Mouse (Mus musculus) lung, postnatal 4 days (tissue): ENCODE data around the gene Klhdc7b.
A peak's percentile ranks its signal among the peaks of the same experiment; 100 is the strongest.

Experiments
- DNase-seq, 2 experiments: peaks; one replicate each; pipeline ENCODE4 v3.0.0; 2021

The Klhdc7b gene

DNA sequence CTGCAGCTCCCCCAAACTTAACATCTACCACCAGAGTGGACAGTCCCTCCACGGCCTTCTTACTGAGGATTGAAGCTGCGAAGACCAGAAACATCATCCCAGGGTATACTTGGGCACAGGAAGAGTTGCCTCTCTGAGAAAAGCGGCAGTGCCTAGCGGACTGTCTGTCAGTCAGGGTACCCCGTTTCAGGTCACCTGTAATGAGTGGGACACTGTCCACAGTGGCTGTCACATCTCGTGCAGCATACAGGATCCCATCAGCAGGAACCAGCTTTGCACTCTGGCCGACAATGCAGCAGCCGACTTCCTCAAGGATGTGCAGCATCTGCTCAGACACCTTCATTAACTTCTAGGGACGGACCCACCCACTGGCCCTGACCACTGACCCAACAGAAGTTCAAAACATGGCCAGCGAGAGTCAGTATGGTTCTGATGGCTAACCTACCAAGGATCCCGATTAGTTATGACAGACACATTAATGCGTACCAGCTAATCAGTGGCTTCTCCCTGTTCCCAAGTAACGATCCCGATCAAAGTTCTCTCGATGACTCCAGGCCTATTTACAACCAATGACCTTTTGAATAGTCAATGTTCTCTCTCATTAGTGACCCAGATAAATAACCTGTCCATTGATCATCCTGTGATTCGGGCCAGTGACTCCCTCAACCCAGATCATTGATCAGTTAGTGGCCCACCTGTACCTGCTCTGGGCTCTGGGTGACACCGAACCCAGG is 9.7 kb upstream of the Klhdc7b start:
- no peak for DNase-seq

DNA sequence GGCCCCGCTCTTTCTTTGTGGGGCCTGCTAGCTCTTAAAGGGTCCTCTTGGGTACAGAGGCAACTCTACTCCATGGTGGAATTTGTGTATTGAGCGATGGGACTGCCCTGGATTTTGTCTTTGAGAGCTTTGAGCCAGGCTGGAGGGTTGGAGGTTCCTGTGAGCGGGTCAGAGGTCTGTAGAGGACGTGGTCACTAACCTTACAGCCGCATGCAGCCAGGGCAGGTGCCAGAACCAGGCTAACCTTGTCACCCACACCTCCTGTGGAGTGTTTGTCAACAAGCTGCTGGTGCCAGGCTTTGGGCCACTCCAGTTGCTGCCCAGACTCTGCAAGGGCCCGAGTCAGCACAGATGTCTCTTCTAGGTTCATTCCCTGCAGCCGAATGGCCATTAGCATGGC is 8.7 kb upstream of the Klhdc7b start:
- no peak for DNase-seq

DNA sequence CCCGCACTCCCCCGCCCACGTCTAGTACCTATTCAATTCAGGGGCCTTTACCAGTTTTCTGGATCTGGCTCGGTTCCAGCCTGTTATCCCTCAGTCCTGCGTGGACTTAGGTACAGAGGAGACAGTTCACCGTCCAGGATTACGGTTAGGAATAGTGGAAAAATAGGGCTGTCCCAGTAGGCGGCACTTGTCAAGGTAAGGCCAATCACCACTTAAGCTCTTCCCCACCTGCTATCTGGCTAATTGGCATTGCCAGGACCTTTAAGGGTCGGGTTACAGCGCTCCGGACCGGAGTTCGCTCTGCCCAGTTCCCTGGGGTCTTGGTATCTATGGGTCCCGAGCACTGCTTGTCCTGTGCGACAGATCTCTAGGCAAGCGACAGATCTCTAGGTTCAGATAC is 7.8 kb upstream of the Klhdc7b start, which contains the start of gene Tymp:
Tymp (minus strand) TSS at position 83 of the 400 bp plus-strand sequence.
- DNase-seq = no peak

DNA sequence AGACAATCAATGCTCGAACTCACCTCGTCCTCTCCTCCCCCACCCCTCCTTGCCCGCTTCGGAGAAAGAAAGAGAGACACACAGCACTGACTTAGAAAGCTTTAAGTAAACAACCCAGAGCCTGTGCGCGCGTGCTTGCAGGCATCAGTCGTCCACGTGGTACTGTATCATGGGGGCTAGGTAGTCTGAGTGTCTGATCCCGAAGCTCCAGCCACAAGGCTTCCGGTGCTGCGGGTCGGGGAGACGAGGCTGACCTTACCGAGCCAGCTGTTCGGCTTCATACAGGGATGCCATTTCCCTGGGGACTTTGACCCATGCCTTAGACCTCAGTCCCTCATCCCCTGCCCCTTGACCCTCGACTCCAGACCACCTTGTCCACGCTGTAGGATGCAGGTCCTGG is 7.4 kb upstream of the Klhdc7b start:
- DNase-seq = no peak

DNA sequence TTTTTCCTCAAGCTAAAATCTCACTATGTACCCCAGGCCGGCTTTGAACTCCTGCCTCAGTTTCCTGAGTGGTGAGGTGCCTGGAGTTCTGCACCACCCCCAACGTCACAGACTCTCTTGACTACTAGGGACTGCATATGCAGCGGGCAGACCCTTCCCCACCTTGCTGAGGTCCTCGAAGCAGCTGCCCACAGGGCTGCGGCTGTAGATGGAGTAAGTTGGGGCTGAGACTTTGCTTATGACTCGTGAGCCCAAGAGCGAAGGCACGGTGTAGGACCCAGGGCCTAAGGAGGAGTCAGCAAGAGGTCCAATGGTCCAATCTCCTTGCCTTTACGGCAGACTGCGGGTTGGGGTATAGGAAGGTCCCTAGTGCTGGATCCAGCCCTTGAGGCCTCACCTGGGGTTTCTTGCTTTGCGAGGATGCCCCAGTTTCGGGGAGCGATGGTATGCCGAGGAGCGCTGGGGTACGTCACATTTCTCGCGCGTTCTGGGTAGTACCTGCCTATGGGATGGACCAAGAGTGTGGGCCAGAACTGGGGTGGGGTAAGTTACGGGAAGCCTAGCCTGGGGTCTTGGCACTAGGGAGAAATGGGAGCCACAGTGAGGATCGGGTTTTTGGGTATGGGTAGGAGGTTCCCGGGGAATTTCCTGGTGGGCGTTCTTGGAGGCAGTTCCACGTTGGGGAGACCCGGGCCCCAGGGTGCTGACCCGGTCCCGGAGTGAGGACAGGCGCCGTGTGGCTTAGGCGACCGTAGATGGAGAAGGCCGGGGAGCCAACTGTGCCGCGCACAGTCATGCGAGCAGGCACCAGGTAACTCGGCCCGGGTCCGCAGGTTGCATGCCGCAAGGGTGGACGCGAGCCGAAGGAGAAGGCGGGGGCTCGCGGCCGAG is 6.5 kb upstream of the Klhdc7b start:
- DNase-seq = no peak

DNA sequence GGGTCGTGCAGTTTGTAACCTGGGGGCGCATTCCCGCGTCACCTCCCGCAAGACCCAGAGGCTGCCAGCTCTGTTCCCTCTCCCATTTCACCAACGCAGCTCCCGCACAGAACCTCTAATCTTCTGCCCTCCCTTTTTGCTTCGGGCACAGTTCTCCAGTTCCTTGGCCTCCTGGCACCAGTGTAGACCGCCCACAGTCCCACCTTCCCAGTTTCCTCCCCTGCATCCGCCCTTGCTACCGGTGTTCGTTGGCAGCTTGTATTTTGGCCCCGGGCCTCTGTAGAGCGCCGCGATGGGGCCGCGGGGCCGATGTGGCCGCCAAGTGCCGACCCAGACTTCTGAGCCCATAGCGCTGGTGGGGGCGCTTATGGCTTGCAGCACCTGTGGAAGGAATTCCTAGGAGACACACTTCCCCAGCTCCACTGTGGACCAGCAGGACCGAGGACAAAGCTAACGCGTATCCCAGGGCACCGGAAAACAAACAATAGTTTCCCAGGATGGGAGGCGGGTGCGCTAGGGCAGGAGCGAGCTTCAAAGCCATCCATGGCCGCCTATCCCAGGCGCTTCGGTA is 5.8 kb upstream of the Klhdc7b start, which contains the start of gene Odf3b:
Odf3b (minus strand) TSS at position 452 of the 571 bp plus-strand sequence.
- DNase-seq = peak; percentile 45 to 52

DNA sequence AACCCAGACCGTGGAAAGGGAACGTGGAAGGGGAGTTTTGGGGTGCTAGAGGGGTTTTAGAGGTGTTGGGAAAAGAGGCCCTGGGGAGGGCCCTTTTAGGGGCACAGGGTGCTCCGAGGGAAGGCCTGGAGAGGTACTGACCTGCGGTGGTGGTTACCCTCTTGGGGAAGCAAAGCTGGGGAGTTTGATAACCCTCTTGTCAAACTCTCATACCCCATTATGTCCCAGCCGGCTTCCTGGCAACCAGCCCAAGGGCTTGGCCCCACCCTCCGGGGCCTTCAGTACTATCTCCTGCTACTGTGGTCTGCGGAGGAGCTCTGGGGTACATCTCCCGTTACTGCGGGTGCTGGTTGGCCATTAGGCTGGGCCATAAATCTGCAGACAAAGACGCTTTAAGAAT is 5.3 kb upstream of the Klhdc7b start:
- peak in 1 of 2 experiments; percentile 35 for DNase-seq

DNA sequence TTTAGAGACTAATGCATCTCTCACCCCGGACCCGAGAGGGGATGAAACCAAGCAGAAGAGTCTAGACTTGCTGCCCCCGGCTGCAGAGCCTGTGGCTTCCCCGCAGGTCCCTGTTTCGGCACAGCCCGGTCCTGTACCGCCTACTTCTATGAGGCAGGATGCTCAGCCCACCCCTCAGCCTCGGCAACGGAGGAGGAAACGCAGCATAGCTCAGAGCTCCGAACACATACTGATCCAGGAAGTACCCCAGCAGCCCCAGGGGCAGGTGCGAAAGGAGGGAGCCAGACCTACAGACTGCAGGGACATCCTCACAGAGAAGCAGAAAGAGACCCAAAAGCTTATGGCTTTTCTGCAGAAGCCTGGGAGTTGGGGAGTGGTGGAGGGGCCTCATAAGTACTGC is 2.4 kb downstream of the Klhdc7b start:
- DNase-seq = no peak

DNA sequence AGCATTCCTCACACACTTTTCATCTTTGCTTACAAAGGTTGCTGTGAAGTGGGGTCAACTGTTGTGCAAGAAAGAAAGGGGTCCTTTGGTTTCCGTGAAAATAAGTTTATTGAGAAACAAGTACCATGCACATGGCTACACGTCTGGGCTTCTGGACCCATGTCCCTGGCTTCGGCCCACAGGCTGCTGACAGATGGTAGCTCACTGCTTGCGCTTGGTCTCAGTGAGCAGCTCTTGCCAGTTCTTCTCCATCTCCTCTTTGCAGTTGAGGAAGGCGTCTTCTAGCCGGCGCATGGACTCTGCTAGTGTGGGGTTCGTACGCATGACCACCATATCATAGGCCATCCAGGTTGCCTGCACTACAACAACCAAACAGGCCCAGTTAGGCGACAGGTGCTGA is 5.4 kb downstream of the Klhdc7b start:
- no peak for DNase-seq

DNA sequence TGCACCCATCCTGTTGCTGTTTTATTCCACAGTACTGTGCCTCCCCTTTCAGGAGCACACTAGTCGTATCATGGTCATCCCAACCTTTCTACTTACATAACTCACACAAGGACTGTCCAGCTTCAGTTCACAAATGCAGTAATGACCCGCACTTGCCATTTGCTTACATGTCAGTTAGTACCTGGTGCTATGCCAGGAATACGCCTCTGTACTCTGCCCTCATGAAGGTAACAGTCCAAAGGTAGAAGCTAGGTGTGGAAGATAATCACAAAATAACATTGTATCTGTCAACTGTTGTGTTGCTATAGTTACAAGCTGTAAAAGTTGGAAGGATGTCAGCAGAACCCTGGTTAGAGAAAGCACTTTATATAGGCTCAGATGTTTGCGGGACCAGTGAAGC is 12.2 kb downstream of the Klhdc7b start:
- no peak for DNase-seq

DNA sequence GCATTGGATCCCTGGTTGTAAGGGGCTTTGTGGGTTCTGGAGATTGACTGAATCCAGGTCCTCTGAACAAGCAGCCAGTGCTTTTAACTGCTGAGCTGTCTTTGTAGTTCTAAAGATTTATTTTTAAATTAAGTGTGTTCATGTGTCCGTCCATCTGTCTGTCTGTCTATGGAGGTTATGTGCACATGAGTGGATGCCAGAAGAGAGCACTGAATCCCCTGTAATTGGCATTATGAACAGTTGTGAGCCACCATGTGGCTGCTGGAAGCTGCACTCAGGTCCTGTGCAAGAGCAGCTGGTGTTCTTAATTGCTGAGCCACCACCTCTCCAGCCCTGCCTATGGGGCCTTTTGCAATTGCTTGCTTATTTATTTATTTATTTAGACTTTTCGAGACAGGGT is 13.4 kb downstream of the Klhdc7b start:
- no peak for DNase-seq

DNA sequence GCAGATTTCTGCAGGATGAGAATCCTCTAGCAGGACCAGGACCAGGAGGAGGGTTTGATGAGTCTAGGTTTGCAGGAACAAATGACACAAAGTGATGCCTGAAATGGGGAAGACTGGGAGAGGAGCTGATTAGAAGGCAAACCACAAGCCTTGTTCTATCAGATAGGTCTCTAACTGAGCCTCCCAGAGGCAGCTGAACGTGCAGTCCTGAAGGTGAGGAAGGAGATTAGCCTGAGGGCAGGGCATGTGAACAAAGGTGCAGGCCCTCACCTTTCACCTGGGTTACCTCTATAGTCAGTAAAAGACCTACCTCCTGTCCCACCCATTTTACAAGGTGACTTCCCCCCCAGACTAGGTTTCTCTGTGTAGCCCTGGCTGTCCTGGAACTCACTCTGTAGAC is 15.0 kb downstream of the Klhdc7b start:
- no peak for DNase-seq

DNA sequence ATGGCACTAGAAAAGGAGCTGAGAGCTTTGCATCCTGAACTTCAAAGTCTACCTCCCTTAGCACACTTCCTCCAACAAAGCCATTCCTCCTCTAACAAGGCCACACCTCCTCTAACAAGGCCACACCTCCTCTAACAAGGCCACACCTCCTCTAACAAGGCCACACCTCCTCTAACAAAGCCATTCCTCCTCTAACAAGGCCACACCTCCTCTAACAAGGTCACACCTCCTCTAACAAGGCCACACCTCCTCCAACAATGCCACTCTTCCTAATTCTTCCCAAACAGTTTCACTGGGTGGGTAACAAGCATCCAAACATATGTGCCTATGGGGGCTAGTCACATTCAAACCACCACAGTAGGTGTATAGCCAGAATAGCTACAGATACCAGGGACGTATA is 17.8 kb downstream of the Klhdc7b start:
- DNase-seq = no peak

DNA sequence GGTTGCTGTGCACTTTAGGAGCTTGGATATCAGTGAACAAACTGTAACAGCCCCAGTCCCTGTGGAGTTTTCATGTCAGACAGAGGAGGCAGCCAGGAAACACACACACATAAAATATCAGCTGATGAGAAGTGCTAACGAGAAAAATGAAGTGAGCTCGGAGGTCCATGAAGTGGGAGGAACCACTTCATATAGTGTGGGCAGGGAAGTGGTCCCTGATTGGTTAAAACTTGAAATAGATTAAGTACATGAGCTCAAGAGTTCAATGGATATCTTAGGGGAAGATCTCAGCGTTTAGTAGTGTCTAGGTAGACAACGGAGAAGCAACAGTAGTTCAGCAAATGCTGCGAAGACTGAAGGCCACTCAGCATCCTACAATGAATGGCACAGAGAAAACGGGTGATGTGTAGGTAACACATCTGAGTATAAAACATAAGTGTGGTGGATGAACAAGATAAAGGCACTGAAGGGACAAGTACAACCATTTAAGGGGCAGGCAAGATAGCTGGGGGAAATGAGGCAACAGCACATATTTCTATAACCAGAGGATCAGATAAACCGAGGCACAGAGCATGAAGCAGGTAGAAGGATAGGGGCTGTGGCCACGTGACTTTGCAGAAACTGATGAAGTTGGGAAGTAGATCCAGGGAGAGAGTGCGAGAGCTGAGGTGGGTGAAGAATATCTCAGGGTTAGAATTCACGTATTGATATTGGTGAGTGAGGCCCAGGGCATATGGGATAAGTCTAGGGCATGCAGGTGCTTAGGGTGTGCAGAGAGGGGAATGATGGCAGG is 20.3 kb downstream of the Klhdc7b start:
- DNase-seq = no peak

DNA sequence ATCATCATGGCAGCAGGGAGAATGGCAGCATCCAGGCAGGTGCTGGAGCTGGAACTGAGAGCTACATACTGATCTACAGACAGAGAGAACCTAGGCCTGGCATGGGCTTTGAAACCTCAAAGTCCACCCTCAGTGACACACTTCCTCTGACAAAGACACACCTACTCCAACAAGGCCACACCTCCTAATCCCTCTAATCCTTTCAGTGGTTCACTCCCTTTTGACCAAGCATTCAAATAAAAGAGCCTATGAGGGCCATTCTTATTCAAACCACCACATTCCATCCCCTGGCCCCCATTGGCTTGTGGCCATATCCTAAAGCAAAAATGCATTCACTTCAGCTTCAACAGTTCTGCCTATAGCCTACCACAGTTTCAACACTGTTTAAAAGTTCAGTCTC is 22.0 kb downstream of the Klhdc7b start:
- DNase-seq = no peak

DNA sequence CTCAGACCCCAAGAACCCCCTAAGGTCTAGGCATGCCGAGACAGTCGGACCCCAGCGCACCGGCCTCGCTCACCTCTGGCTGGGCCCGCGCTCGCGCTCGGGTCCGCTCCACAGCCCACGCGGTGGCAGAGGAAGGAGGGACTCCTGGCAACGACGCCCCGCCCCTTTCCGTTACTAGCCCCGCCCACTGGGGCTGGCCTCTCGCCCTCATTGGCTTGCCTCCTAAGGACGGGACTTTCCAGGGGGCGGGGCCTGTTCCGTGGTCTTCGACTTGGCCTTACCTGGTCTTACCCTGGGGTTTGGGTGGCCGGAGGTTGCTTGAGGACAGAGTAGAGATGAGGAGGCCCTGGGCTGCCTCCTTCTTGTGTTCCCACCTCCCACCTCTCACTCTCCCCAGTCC is 25.4 kb downstream of the Klhdc7b start, which contains the start of gene Syce3:
Syce3 (minus strand) TSS at position 386 of the 400 bp plus-strand sequence.
- no peak for DNase-seq

DNA sequence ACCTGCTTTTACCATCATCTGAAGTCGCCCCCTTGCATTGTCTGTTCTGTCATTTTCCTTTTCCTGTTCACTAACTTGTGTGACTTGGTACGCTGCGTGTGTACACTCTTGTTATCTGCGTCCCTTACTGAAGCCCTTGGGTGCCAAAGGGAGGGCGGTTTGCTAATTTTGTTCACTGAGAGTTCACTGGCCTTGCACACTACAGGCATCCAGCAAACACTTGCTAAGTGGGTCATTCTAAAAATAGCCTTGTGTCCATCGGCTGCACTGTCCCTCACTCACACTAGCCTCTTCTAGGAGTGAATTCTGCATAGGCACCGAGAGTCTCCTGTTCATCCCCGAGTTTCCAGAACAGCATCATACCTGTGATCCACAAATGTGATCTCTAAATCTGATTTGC is 30.6 kb downstream of the Klhdc7b start:
- no peak for DNase-seq

DNA sequence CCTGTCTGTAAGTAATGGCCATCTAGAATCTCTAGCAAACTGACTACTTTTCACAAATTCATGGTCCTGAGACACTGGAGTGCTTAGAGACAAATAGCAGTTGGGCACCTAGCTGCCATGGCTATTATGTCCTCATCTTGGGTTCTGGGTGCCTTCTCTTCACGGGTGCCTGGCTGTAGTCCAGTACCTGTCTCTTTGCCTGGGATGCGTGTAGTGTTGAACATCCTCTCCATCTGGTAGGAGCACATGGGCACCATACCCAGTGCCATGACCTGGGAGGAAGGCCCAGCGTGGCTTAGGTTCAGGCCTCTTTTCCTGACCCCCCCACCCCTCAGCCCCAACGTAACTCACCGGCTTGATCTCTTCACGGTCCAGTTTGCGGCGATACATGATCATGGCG is 37.2 kb downstream of the Klhdc7b start:
- DNase-seq = no peak

DNA sequence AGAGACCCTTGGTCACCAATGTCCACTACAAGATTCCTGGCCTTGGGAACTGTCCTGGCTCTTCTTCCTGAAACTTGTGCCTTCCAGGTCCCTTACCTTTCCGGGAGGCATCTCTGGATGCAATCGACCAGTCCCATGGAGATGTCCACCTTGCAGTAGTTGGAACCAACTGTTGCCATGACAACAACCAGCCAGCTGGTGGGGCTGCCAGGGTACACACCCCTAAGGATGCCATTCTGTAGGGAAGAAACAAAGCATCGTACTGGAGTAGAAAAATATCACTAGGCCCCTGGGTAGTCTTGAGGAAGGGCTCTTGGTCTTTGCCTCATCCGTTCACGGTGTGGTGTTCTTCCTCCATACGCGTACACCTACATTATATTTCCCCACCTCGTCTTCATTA is 39.9 kb downstream of the Klhdc7b start:
- no peak for DNase-seq

DNA sequence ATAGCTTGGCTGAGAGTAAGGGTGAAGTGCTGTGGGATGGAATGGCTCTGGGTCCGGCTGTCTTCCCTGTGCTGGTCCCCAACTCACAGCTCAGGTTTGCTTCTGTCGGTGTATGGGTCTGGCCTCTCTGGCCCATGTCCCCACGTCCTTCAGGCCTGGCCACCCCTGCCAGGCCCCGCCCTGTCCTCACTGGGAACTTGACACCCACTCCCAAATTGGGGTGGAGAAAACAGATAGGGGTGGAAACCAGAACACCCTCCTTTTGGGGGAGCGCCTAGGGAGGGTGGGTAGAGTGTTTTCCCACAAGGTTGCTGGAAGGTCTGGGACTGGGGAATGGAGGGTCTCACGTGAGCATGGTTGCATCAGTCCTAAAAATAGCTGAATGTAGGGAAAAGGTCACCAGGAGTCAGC is 41.0 kb downstream of the Klhdc7b start, which contains the start of gene Cpt1b:
Cpt1b (minus strand) TSS at position 153 of the 411 bp plus-strand sequence.
- DNase-seq = peak in 1 of 2 experiments; percentile 30

DNA sequence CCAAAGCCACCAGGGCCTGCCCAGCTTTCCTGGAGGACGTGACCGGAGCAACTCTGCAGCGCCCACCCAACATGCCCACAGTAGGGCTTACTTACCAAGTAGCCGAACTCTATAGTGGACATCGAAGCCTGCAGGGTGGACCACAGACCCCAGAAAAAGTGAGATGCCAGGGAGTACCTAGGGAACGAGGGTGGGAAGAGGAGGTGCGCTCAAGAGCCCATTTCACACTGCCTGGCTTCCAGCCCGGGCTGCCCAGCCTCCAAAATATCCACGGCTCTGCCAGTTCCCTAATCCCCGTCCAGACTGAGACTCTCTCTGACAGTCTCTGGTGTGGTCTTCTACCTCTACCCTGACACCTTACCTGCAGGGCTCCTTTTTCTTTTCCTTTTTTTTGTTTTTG is 42.0 kb downstream of the Klhdc7b start:
- peak in 1 of 2 experiments; percentile 18 for DNase-seq

DNA sequence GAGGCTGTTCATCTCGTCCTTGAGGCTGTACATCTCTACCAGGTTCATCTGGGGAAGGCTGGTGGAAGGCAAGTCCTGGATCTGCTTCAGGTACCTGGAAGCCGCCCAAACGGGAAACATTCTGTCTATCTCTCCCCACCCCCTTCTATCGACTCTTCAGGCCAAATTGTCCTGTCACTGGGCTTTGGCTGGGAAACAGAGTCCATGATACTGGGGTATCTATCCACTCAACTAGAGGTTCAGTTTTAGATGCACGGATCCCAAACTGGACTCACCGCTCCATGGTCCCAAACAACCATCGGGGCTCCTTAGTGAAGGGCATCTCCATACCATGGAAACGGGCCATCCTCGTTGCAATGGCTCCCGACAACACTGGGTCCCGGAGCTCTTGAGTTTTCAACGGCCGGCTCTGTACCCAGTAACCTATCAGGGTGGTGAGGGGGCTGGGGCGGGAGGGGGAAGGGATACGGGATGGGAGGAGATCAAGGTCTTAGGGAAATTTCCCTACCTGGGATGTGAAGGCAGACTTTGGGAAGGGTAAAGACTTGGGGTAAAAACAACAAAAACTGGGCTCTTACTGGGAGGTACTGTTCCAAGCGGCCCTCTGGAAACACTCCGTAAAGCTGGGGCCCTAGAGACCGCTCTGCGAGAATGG is 43.5 kb downstream of the Klhdc7b start:
- DNase-seq = no peak
